Mouse (Mus musculus): ENCODE results near the gene Lsamp.

- TF ChIP-seq FLI1 (IDR thresholded peaks at IDR 0.05; ENCODE audit: low read length) (no peak), GATA1 (IDR thresholded peaks at IDR 0.05; ENCODE audit: borderline replicate concordance, low read length) (no peak)
Observed at GRCm38 (mm10) chr16:41565233-41565632, 1581.1 kb downstream of the Lsamp start.
